Mouse (Mus musculus): ENCODE data around the gene Tcf12. TPM values are rescaled to one million over a fixed set of nuclear protein-coding genes. Genes with fewer than 3 reads are reported as not detected.

Gene Tcf12
- total RNA-seq (2017), result 33.0 to 73.0 TPM (median 36.9 TPM) in 3 replicates

DNA sequence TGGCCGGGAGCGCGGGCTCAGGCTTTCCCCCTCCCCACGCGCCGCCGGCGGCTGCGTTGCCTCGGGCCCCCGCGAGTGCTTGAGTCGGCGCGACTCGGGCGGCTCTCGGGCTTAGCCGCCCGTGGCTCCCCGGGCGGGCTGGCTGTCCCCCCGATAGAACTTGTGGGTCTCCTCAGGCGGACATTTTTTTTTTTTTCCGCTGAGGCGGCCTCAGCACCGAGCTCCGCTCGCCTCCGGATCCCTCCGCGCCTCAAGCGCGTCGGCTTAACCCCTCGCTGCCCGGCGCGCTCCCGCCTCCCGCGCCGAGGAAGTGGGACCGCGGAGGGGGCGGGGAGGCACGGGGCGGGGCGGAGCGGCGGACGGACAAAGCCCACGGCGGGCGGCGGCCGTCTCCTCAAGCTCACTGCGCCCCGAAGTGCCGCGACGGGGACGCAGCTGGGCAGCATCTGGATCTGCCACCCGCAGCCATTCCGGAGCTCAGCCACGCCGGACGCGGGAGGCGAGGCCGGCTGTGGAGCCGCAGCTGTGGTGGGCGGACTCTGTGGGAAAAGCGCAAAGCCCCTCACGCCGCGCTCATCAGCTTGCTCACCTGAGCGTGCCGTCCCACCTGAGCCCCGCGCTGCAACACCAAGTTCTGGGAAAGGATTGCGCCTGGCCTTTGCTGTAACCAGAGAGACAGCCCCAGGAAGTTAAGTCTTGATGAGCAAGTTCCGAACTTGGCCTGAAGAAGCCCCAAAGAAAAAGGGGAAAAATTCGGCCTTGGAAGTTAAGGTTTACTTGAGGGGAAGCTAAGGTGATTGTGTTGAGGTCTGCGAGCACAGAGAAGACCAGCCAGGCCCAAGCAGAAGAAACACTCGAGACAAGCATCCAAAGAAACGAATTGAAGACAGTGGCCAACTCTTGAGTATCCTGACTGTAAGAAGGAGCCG, at the start of gene Tcf12:
Gene Tcf12 (minus strand): TSS at position 250 of the 929 bp plus-strand sequence.
- ATAC-seq (replicated peaks; ENCODE audit: insufficient number of reproducible peaks, low FRiP score, low TSS enrichment, poor library complexity, severe bottlenecking), result peak; percentile 93

DNA sequence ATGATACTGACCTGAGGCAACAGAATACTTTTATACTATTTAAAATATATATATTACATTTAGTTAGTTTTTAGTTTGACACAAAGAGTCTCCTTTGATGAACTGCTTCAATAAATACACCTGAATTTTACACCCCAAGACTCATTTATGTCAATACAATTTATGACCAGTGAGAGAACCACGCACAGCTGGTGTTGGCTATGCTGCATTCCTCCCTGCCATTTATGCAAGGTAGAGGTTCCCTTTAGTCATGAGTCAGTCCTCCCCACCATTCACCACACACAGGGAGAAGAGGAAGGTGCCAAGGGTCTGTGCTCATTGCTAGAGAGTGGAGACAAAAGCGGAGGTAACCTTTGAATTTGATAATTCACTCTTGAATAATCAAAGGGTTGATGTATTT, 46.7 kb upstream of the Tcf12 start:
- no peak for ATAC-seq (replicated peaks; ENCODE audit: insufficient number of reproducible peaks, low FRiP score, low TSS enrichment, poor library complexity, severe bottlenecking)

- no peak for ATAC-seq (replicated peaks; ENCODE audit: insufficient number of reproducible peaks, low FRiP score, low TSS enrichment, poor library complexity, severe bottlenecking)
Observed at GRCm38 (mm10) chr9:72157091-72157490, 45.4 kb upstream of the Tcf12 start.

DNA sequence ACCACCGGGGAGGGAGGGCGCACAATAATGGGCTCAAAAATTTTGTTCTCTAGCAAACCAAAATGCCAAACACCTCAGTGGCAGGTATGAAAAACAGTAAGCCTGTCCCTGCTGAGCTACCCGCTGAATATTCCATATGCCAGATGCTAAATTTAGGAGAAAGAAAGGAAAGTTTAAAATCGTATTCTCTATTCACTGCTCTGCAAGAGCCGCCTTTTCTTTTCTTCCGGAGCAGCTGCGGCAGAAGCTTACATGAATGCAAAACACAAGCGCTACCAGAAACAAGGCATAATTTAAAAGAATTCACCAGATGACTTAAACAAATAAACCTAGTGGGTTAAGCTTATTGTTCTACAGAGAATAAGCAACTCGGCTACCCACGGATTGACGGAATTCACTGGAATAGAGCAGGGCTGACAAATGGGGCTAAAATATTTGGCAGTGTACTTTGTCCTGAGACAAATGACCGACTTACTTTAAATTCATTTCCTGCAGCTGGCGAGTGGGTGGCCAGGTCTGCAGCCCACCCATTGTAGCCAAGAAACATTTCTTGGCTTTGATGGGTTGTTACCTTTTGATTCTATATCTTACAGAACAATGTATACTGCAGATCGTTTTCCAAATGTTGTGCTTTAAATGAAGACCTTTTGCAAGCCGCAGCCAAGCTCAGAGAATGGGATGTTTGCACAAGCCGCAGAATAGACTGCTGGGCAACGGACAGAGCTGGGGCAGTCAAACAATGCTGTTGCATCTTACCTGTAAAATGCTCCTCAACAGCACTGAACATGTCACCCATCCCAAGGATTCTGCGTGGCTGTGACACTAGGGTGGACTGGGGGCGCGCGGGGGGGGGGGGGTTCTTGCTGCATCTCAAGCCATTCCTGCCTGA, 43.8 kb upstream of the Tcf12 start:
- ATAC-seq (replicated peaks; ENCODE audit: insufficient number of reproducible peaks, low FRiP score, low TSS enrichment, poor library complexity, severe bottlenecking), result no peak

GRCm38 (mm10) chr9:72144148-72144547, 32.5 kb upstream of the Tcf12 start:
- ATAC-seq (replicated peaks; ENCODE audit: insufficient number of reproducible peaks, low FRiP score, low TSS enrichment, poor library complexity, severe bottlenecking), result no peak

DNA sequence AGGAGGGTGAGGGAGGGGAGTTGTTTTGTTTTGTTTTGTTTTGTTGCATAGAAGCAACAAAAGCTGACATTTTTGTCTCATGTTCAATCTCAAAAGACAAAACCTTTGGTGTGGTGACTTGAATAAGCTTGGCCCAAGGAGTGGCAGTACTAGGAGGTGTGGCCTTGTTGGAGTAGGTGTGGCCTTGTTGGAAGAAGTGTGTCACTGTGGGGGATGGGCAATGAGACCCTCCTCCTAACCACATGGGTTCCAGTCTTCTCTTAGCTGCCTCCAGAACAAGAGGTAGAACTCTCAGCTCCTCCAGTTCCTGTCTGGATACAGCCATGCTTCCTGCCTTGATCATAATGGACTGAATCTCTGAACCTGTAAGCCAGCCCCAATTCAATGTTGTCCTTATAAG, 26.2 kb upstream of the Tcf12 start:
- ATAC-seq (replicated peaks; ENCODE audit: insufficient number of reproducible peaks, low FRiP score, low TSS enrichment, poor library complexity, severe bottlenecking), result no peak

DNA sequence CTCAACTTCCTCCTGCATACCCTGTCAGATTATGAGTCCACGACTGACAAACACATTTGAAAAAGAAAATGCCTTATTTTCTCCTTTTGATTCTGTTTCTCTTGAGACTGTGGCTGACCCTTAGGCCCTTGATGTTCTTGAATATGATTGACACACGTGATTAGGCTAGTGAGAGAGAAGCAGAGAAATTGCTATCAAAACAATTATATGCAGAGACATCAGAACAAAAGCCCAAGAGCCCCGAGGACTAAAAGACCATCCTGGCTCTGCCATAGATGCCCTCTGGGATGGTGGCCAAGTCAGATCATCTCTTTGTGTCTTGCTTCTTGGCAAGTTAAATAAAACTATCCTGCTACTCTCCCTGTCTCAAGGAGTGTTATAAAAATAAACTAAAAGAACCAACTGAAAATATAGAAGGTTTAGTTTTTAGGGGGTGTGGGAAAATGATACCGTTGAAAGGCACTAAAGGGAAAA, 22.1 kb upstream of the Tcf12 start:
- no peak for ATAC-seq (replicated peaks; ENCODE audit: insufficient number of reproducible peaks, low FRiP score, low TSS enrichment, poor library complexity, severe bottlenecking)

GRCm38 (mm10) chr9:72133089-72133771, 21.6 kb upstream of the Tcf12 start:
- ATAC-seq (replicated peaks; ENCODE audit: insufficient number of reproducible peaks, low FRiP score, low TSS enrichment, poor library complexity, severe bottlenecking), result peak; percentile 78

DNA sequence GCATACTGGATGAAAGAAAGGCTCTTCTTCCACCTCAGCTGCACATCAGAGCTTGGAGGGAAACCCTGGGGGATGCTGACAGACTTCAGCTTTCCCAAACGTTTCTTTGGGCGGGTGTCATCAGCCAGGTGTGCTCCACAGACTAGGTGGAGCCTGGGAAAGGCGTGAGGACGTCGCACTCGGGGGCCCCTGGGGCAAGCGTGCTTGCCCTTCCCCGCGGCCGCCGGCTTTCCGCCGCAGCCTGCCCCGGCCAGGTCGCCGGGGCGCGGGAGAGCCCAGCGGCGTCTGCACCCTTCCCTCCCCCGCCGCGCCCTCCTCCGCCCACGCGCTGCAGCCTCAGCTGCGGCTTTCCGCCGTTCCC, 21.0 kb upstream of the Tcf12 start:
- ATAC-seq (replicated peaks; ENCODE audit: insufficient number of reproducible peaks, low FRiP score, low TSS enrichment, poor library complexity, severe bottlenecking), result peak; percentile 27; the same call in 1 of the 2 replicates

DNA sequence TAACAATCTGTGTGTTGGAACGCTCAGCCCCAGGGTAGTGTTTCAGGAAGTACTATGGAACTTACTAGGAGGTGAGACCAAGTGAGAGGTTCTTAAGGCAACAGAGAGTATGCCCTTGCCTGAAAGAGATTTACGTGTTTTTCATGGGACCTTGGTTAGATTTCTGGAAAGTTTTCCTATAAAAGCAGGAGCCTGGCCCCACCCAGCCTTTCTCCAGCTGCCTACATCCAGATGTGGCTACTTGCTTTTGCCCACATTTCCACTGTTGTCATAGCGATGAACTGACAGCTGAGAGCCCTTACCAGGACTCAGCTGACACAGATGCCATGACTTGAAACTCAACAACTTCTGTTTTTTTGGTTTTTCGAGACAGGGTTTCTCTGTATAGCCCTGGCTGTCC, 18.2 kb upstream of the Tcf12 start:
- no peak for ATAC-seq (replicated peaks; ENCODE audit: insufficient number of reproducible peaks, low FRiP score, low TSS enrichment, poor library complexity, severe bottlenecking)

- no peak for ATAC-seq (replicated peaks; ENCODE audit: insufficient number of reproducible peaks, low FRiP score, low TSS enrichment, poor library complexity, severe bottlenecking)
Observed at GRCm38 (mm10) chr9:72125442-72125841, 13.8 kb upstream of the Tcf12 start.

GRCm38 (mm10) chr9:72118490-72118889, 6.8 kb upstream of the Tcf12 start:
- no peak for ATAC-seq (replicated peaks; ENCODE audit: insufficient number of reproducible peaks, low FRiP score, low TSS enrichment, poor library complexity, severe bottlenecking)

DNA sequence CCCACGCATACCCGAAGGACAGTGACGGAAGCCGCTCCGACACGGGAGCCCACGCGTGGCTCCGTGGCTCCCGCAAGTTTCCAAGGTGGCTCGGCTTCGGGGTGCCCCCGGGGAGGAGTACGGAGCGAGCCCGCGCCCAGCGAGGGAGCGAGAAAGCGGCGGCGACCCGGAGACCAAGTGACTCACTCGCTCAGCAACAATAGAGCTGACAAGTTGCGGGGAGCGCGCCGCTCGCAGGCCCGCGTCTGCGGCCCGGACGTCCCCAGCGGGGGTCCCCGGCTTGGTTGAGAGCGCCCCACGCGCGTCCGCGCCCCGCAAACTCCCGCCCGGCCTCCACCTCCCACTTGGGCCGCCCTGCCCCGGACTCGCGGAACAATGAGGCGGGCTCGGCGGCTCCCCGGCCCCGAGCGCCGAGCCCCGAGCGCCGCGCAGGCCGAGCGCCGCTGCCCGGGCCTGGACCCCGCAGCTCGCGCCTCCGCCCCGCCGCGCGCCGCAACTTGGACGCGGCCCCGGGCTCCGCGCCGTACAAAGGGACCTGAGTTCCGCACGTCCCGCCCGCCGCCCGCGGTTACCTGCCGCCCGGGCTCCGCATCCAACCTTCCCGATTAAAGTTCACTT, 558 bp downstream of the Tcf12 start:
- ATAC-seq (replicated peaks; ENCODE audit: insufficient number of reproducible peaks, low FRiP score, low TSS enrichment, poor library complexity, severe bottlenecking), result 0 out of 2 replicates have a peak, but pooled peaks have one; percentile 33

DNA sequence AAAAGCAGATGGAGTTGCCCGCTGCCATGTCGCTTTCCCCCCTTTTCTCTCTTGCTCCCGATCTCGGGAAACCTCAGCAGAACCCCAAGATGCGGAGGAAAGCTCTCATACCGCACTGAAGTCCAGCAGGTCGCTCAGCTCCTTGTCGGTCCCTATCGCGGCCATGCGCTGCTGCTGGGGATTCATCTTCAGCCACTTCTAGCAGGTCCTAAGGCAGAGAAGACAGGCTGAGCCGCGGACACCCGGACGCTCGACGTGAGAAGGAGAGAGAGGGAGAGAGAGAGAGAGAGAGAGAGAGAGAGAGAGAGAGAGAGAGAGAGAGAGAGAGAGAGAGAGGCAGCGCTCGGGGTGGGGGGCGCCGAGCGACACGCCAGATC, 1.1 kb downstream of the Tcf12 start:
- 0 out of 2 replicates have a peak, but pooled peaks have one; percentile 29 for ATAC-seq (replicated peaks; ENCODE audit: insufficient number of reproducible peaks, low FRiP score, low TSS enrichment, poor library complexity, severe bottlenecking)

DNA sequence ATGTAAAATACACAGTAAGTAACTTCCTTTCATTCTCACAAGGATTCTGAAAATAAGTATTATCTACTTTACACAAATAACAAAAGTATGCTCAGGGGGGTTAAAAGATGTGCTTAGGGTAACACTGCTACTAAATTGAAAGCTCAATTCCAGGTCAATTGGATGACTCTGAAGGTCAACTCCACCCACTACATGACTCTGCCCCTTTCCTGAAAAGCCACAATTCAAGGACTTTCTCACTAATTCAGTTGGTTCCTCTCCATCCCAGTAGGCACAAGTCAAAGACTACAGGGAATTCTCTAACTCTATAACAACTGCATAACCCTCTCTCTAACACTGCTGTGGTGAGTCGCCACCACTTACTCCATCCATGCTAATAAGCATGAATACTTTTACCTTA, 8.2 kb downstream of the Tcf12 start:
- no peak for ATAC-seq (replicated peaks; ENCODE audit: insufficient number of reproducible peaks, low FRiP score, low TSS enrichment, poor library complexity, severe bottlenecking)

GRCm38 (mm10) chr9:72099945-72100685, 11.6 kb downstream of the Tcf12 start:
- 0 out of 2 replicates have a peak, but pooled peaks have one; percentile 66 for ATAC-seq (replicated peaks; ENCODE audit: insufficient number of reproducible peaks, low FRiP score, low TSS enrichment, poor library complexity, severe bottlenecking)

- ATAC-seq (replicated peaks; ENCODE audit: insufficient number of reproducible peaks, low FRiP score, low TSS enrichment, poor library complexity, severe bottlenecking), result no peak
Observed at GRCm38 (mm10) chr9:72098056-72098455, 13.6 kb downstream of the Tcf12 start.

- no peak; the same call in 1 of the 2 replicates for ATAC-seq (replicated peaks; ENCODE audit: insufficient number of reproducible peaks, low FRiP score, low TSS enrichment, poor library complexity, severe bottlenecking)
Observed at GRCm38 (mm10) chr9:72097083-72097482, 14.6 kb downstream of the Tcf12 start.
